Mouse (Mus musculus) frontal cortex, postnatal 10 days (tissue): ENCODE data around the gene Sqstm1.

Experiments
- DNase-seq, 2 experiments: peaks; one replicate each; pipeline ENCODE4 v3.0.0; 2022; ENCODE audit warnings: low spot score in 2 of 2, mixed read lengths in 1 of 2

Gene Sqstm1

DNA sequence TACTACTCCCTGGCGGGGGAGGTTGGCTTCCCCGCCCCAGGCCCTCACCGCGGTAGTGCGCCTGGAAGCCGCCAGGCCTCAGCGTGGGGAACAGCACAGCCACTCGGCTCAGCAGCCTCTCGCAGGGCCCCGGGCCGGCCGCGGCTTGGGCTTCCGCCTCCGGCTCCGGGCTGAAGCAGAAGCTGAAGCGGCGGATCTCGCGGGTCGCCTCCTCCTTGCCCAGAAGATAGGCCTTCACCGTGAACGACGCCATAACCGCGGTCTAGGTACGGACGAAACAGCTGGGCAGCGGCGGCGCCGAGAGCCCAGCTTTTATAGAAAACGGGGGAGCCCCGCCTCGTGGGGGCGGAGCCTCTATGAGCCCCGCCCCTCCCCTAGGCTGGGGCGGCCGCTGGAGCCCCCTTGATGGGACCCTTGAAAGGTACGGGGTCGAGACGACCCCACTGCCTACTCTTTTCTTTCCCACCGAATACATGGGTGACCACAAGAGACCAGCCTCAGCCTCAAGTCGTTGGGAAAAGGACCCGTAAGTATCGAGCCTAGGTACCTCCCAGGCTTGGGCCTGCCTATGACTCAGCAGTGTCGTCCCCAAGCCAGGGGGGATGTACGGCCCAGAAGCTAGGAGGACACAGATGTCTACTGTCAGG, at the start of gene Sqstm1, which contains the start of gene Mgat4b:
Sqstm1 (minus strand) TSS at position 323 of the 647 bp plus-strand sequence.
Mgat4b (plus strand) TSS at position 386 of the 647 bp plus-strand sequence.
- peak; percentile 66 to 77 for DNase-seq

- no peak for DNase-seq
Observed at GRCm38 (mm10) chr11:50258310-50258709, 47.7 kb upstream of the Sqstm1 start.

- no peak for DNase-seq
Observed at GRCm38 (mm10) chr11:50256615-50257014, 46.0 kb upstream of the Sqstm1 start.

GRCm38 (mm10) chr11:50254010-50254580, 43.5 kb upstream of the Sqstm1 start:
- DNase-seq, result peak; percentile 65 to 77

- no peak for DNase-seq
Observed at GRCm38 (mm10) chr11:50253393-50253792, 42.8 kb upstream of the Sqstm1 start.

DNA sequence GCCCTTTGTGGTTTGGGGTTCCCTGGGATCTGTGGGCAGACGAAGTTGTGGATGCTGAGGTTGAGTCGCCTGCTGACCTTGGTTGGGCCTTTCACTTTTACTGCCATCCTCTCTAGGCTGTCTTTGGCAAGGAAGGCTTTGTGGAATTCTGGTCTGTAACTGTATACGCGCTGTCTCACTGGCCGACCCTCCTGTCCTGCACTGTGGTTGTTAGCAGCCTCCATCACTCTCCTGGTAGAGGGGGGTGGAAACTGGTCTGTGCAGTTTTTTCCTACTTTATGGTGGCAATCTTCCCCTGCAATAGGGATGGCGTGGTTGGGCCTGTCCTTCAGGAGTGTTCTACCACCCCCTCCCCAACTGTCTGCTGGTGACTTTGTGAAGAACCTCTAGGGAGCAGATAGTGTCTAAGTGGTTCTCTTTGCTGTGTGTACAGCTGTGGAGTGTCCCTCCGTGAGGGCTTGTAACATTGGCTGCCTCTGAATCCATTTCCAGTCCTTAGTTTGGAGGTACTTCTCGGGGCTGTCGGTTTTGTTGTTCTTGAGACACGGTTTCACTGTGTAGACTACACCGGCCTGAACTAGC, 42.1 kb upstream of the Sqstm1 start:
- no peak for DNase-seq

DNA sequence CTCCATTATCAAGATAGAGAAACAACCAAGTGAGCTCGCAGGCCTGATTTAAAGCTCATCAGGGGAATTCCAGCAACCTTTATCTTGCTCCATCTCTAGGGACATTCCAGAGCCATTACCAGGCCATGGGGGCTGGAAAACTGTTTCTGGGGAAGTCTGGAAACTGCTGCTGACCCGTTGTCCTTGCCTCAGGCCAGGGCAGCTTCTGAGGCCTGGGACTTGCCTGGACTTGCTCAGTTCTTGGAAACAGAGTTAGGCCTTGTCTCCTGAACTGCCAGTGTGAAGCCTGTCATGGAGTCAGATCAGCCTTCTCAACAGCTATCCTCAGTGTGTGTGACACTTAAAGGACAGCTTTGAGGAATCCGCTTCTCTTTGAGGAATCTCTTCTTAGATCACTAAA, 41.5 kb upstream of the Sqstm1 start:
- no peak for DNase-seq

DNA sequence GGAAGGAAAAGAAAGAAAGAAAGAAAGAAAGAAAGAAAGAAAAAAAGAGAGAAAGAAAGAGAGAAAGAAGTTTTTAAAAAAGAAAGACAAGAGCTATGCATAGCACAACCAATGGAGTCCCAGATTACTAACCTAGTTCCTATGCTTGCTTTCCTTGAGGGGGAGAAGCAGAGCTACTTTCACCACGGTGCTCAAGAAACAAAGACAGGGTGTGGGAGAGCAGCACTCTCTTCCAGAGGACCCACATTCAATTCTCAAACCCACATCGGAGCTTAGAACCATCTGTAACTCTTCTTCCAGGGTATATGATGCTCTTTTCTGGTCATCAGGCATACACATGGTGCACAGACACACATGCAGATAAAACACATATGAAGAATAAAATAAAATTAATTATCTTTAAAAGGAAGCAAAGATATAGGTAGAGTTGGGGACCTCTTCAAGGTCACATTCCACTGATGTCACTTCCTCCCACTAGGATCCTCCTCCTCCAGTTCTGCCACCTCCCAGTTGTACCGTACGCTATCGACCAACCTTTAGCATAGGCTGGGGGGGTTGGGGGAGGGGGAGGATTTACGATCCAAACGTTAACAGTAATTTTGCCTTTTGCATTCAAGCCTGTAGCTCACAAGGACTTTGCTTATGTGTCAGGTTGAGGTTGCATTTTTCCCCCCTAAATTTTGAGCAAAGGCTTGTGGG, 38.0 kb upstream of the Sqstm1 start:
- no peak for DNase-seq

- DNase-seq, result no peak
Observed at GRCm38 (mm10) chr11:50245269-50245668, 34.6 kb upstream of the Sqstm1 start.

DNA sequence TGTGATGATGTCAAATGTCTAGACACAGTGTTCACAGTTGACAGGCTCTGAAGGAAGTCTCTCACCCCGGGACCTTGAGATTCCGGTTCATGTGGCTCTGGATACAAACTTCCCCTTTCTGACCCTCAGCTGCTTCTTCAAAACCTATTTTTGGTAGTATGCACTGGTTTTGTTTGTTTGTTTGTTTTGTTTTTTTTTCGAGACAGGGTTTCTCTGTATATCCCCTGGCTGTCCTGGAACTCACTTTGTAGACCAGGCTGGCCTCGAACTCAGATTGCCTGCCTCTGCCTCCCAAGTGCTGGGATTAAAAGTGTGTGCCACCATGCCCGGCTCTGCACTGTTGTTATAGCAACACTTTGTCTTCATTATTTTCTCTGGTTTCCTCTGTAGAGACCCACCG, 33.3 kb upstream of the Sqstm1 start:
- no peak for DNase-seq

DNA sequence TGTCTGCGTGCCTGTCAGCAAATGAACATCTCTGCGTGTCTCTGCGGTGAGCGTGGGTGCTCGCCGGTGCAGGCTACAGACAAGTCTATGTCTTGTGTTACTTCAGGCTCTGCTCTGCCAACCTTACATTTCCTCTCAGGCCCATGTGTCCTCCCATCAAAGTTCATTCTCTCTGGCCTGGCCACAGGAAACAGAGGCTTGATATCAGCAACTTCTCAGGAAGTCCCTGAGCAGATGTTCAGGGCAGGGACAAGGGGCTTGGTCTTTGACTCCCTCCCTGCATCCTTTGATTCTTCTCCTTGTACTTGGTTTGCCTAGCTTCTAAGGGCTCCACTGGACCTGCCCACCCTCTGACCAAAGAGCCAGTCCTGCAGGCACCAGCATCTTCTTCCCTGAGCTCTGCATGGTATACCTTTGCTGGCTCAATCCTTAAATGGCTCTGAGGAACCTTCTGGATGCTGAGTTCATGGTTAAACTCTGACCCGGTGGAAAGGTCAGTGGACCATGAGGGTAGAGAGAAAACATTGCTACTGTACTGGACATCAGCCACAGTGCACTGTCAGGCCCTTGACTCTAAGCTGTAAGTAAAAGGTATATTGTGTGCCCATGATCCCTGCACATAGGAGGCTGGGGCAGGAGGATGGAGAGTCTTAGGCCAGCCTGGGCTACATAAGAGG, 29.7 kb upstream of the Sqstm1 start:
- no peak for DNase-seq

- no peak for DNase-seq
Observed at GRCm38 (mm10) chr11:50238821-50239791, 28.5 kb upstream of the Sqstm1 start.

GRCm38 (mm10) chr11:50238324-50238723, 27.7 kb upstream of the Sqstm1 start, which contains the start of gene Ltc4s:
TSS of gene Ltc4s (minus strand) at chr11:50238616.
- no peak for DNase-seq

DNA sequence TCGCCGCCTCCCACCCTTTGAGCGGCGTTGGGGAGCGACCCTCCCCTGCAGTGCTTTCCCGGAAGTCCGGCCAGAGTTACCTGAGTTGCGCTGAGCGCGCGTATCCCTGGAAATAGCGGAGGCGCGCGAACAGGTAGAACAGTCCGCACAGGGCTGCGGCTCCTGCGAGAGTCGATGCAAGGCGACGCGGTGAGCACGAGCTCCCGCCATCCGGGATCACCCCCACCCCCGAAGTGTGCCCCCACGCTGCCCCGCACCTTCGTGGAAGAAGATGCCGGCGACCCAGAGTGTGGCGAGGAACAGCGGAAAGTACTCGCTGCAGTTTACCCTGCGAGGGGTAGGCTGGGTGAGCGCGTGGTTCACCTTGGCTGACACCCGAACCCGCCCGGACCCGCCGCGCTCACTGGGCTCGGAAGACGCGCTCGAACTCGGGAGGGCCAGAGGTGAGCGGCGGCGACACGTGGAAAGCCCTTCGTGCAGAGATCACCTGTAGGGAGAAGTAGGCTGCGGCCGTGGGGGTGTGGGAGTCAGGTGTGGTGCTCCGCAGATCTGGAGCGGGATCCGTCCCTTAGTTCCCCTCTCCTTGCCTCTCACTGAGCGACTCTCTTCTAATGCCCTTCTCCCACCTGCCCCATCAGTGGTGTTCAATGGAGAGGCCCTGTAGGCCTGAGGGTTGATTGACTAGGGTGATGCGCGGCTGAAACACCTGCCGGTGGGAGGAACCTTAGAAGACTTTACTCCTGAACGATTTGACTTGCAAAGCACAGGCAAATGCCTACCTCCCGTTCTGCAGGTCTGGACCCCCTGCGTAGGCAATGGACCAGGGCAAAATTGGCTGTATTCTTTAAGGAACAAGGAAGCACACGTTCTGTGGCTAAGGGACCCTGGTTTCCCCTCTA, 26.6 kb upstream of the Sqstm1 start:
- no peak for DNase-seq

DNA sequence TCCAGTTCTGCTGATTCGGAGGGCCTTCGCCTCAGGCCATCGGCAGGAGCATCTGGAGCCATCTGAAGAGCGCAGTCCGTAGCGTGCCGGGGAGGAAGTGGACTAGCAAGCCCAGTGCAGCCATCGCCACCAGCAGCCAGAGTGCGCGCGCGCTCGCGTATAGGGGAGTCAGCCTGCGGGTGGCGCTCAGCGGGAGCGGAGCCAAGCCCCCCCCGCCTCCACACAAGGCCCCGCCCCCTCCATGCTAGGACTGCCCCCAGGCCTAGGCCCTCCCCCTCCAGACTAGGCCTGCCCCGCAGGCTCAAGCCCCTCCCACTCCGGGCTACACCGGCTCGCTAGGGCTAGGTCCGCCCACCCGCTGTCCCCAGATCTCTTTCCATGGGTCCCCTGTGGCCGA, 25.9 kb upstream of the Sqstm1 start:
- DNase-seq, result peak; percentile 78 to 79

- no peak for DNase-seq
Observed at GRCm38 (mm10) chr11:50234606-50235005, 24.0 kb upstream of the Sqstm1 start.

DNA sequence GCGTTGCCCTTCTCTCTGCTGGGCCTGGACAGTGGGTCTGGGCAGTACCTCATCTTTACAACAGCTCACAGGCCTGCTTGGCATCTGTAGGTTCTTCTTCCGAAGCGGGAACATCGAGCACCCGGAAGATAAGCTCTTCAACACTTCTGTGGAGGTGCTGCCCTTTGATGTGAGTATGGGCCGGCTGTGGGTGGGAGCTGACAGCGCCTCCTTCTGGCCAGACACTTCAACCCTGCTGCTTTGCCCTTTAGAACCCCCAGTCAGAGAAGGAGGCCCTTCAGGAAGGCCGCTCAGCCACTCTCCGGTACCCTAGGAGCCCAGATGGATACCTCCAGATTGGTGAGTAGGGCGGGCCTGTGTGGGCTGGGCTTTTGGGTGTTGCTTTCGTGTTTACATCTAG, 23.4 kb upstream of the Sqstm1 start:
- no peak for DNase-seq

DNA sequence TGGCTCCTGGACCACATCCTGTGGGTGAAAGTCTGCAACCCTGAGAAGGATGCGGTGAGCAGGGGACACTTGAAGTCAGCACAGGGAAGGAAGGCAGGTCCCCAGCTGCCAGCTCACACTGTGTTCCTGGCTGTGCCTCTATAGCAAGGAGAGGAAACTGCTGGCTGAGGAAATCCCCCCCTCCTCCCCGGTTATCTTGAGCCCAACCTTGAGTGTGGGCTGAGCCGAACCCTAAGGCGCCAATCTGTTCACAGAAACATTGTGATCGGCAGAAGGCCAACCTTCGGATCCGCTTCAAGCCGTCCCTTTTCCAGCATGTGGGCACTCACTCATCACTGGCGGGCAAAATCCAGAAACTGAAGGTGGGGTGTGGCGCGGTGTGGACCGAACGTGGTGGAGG, 22.4 kb upstream of the Sqstm1 start:
- DNase-seq, result no peak

DNA sequence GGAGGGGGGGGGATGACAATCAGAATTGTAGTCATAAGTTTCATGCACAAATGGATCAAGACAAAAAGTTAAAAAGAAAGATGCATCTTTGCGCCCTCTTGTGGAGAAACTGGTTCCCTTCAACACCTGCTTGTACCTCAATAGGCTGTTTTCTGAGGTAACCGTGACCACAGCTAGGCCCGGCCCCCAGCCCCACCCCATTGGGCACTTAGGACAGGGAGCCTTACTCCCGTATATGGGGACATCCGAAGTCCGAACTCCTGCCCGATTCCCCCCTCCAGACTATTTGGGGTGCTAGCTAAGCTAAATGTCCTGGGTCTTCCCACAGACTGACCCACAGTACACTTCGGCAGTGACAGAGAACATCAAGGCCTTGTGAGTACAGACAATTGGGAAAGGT, 20.8 kb upstream of the Sqstm1 start:
- peak in 1 of 2 experiments; percentile 56 for DNase-seq
